Mouse (Mus musculus) hindbrain, embryonic 10.5 days (tissue): ENCODE measurements around the gene Vmn1r204. TPM values are rescaled to one million over a fixed set of nuclear protein-coding genes. Genes with fewer than 3 reads are reported as not detected.
"Not testable (repeated sequence)": the region's sequence is repeated elsewhere in the genome, so short reads cannot be mapped to it uniquely, and the experiment has no call there.

Experiments used
- DNase-seq: peaks from one replicate; pipeline ENCODE4 v3.0.0-alpha.2; 2017; ENCODE audit warnings: low spot score
- H3K27ac ChIP-seq: fragments of 300-500 bp; sonication (generic); 2 replicates; pipeline ENCODE4 v1.5.1; 2016; ENCODE audit warnings: mild to moderate bottlenecking, moderate library complexity
- H3K27me3 ChIP-seq: fragments of 300-500 bp; sonication (generic); 2 replicates; pipeline ENCODE4 v1.6.1; 2016; ENCODE audit warnings: mild to moderate bottlenecking; ENCODE audit not compliant: poor library complexity, insufficient read depth, severe bottlenecking
- H3K36me3 ChIP-seq: fragments of 300-500 bp; sonication (generic); 2 replicates; pipeline ENCODE4 v1.6.1; 2016; ENCODE audit warnings: mild to moderate bottlenecking, moderate library complexity
- H3K4me1 ChIP-seq: fragments of 300-500 bp; sonication (generic); replicated peaks from 2 replicates; pipeline ENCODE4 v1.6.1; 2016; ENCODE audit warnings: mild to moderate bottlenecking
- H3K4me3 ChIP-seq: fragments of 300-500 bp; sonication (generic); 2 replicates; pipeline ENCODE4 v1.5.1; 2016; ENCODE audit warnings: mild to moderate bottlenecking, moderate library complexity
- H3K9me3 ChIP-seq: fragments of 300-500 bp; sonication (generic); 2 replicates; pipeline ENCODE4 v1.6.1; 2016; ENCODE audit warnings: mild to moderate bottlenecking, moderate library complexity
- WGBS: fragments of 180-500 bp; shearing (Covaris S2); methylation state at CpG from one replicate; pipeline ENCODE4 v1.1.7; 2016; 5-methylcytosine and 5-hydroxymethylcytosine counted together
- polyA plus RNA-seq: library from polyadenylated mRNA; unstranded; fragments of >200 nt; fragmentation: Nextera tagmentation; extraction: Ambion mirVana; gene quantifications from 2 replicates; pipeline ENCODE4 v1.2.1, GENCODE M21; 2016

The Vmn1r204 gene
- not detected in 2 replicates for polyA plus RNA-seq

GRCm38 (mm10) chr13:22552898-22553297, at the start of gene Vmn1r204:
Vmn1r204 (plus strand) TSS chr13:22553198.
- H3K27me3 ChIP-seq, H3K9me3 ChIP-seq, DNase-seq, H3K4me1 ChIP-seq, H3K36me3 ChIP-seq, H3K27ac ChIP-seq, H3K4me3 ChIP-seq: not testable (repeated sequence)
- WGBS: 63% methylated on average over 1 of the region's 1 CpGs

GRCm38 (mm10) chr13:22505281-22505680, 47.7 kb upstream of the Vmn1r204 start, which contains the start of gene Vmn1r202:
Vmn1r202 (minus strand) TSS chr13:22505381.
- no peaks in the 10 kb centered on the region for H3K36me3 ChIP-seq
- no peaks in the 10 kb centered on the region for H3K4me1 ChIP-seq
- H3K27ac ChIP-seq: no peak within 1 kb of the TSS
- no peak for DNase-seq
- H3K4me3 ChIP-seq: no peak within 1 kb of the TSS
- H3K27me3 ChIP-seq: no peaks in the 10 kb centered on the region
- no peaks in the 10 kb centered on the region for H3K9me3 ChIP-seq

- no peaks in the 10 kb centered on the region for H3K9me3 ChIP-seq
- no peak for DNase-seq
- no peaks in the 10 kb centered on the region for H3K27me3 ChIP-seq
- no peaks in the 10 kb centered on the region for H3K36me3 ChIP-seq
- H3K4me1 ChIP-seq: no peaks in the 10 kb centered on the region
- no peak within 1 kb of the TSS for H3K4me3 ChIP-seq
- H3K27ac ChIP-seq: no peak within 1 kb of the TSS
These were observed 35.2 kb upstream of the Vmn1r204 start, which contains the start of gene Vmn1r203 for GRCm38 (mm10) chr13:22517814-22518213. Vmn1r203 (plus strand) TSS chr13:22518114.

- DNase-seq, H3K9me3 ChIP-seq, H3K4me3 ChIP-seq, H3K4me1 ChIP-seq, H3K36me3 ChIP-seq, H3K27me3 ChIP-seq, H3K27ac ChIP-seq: not testable (repeated sequence)
- WGBS: 83% methylated on average over 3 of the region's 3 CpGs
These were observed 21.9 kb downstream of the Vmn1r204 start for GRCm38 (mm10) chr13:22574911-22575310.

- 77% methylated on average over 14 of the region's 14 CpGs for WGBS
- not testable (repeated sequence) for DNase-seq, H3K27me3 ChIP-seq, H3K4me3 ChIP-seq, H3K4me1 ChIP-seq, H3K36me3 ChIP-seq, H3K27ac ChIP-seq, H3K9me3 ChIP-seq
These were observed 30.3 kb downstream of the Vmn1r204 start for GRCm38 (mm10) chr13:22583336-22583735.

- Histone ChIP-seq H3K36me3 (no peaks in the 10 kb centered on the region), H3K4me3 (no peak within 1 kb of the TSS), H3K4me1 (no peaks in the 10 kb centered on the region), H3K9me3 (no peaks in the 10 kb centered on the region), H3K27ac (no peak within 1 kb of the TSS), H3K27me3 (no peaks in the 10 kb centered on the region)
- no peak for DNase-seq
- 81% methylated on average over 3 of the region's 3 CpGs for WGBS
These were observed 39.9 kb downstream of the Vmn1r204 start, which contains the start of gene Vmn1r205 for GRCm38 (mm10) chr13:22592900-22593299. Vmn1r205 (minus strand) TSS chr13:22593000.

Other genes starting within 250 kb of the Vmn1r204 start
- gene Vmn1r197, start 228.6 kb upstream of the Vmn1r204 start, polyA plus RNA-seq: not detected in 2 replicates
- gene Vmn1r198, start 202.8 kb upstream of the Vmn1r204 start, polyA plus RNA-seq: not detected in 2 replicates
- not detected in 2 replicates for gene Vmn1r199, start 173.4 kb upstream of the Vmn1r204 start, polyA plus RNA-seq
- gene Vmn1r200, start 162.8 kb upstream of the Vmn1r204 start, polyA plus RNA-seq: not detected in 2 replicates
- not detected in 2 replicates for gene Vmn1r201, start 81.3 kb upstream of the Vmn1r204 start, polyA plus RNA-seq
- 0.02 TPM in 1 of 2 replicates, not detected in the other for gene Vmn1r202, start 47.8 kb upstream of the Vmn1r204 start, polyA plus RNA-seq
- not detected in 2 replicates for gene Vmn1r203, start 35.1 kb upstream of the Vmn1r204 start, polyA plus RNA-seq
- not detected in 2 replicates for gene Vmn1r205, start 39.8 kb downstream of the Vmn1r204 start, polyA plus RNA-seq
- not detected in 2 replicates for gene Vmn1r206, start 71.1 kb downstream of the Vmn1r204 start, polyA plus RNA-seq
- gene Vmn1r207-ps, start 176.4 kb downstream of the Vmn1r204 start, polyA plus RNA-seq: not detected in 2 replicates
- gene Vmn1r208, start 224.2 kb downstream of the Vmn1r204 start, polyA plus RNA-seq: not detected in 2 replicates